Mouse (Mus musculus): Measurements from ENCODE around the gene Tspoap1.

The Tspoap1 gene

GRCm38 (mm10) chr11:87760301-87761081 lies at the start of gene Tspoap1:
Gene Tspoap1, plus strand, starts transcription at chr11:87760541.
- DNase-seq (ENCODE audit: low read depth): peak; percentile 63

GRCm38 (mm10) chr11:87712188-87712587 lies 48.2 kb upstream of the Tspoap1 start:
- no peak for DNase-seq (ENCODE audit: low read depth)

GRCm38 (mm10) chr11:87715999-87716398 lies 44.3 kb upstream of the Tspoap1 start:
- peak; percentile 35 for DNase-seq (ENCODE audit: low read depth)

GRCm38 (mm10) chr11:87719526-87719925 lies 40.8 kb upstream of the Tspoap1 start:
- DNase-seq (ENCODE audit: low read depth): peak; percentile 57

- peak; percentile 85 for DNase-seq (ENCODE audit: low read depth)
These were observed 40.0 kb upstream of the Tspoap1 start for GRCm38 (mm10) chr11:87720324-87720723.

GRCm38 (mm10) chr11:87720839-87721238 lies 39.5 kb upstream of the Tspoap1 start:
- DNase-seq (ENCODE audit: low read depth): peak; percentile 91

GRCm38 (mm10) chr11:87722168-87722567 lies 38.2 kb upstream of the Tspoap1 start:
- DNase-seq (ENCODE audit: low read depth): no peak

- DNase-seq (ENCODE audit: low read depth): no peak
These were observed 37.5 kb upstream of the Tspoap1 start for GRCm38 (mm10) chr11:87722891-87723290.

GRCm38 (mm10) chr11:87725515-87725914 lies 34.8 kb upstream of the Tspoap1 start:
- no peak for DNase-seq (ENCODE audit: low read depth)

- DNase-seq (ENCODE audit: low read depth): peak; percentile 52
These were observed 34.3 kb upstream of the Tspoap1 start for GRCm38 (mm10) chr11:87725964-87726562.

- DNase-seq (ENCODE audit: low read depth): no peak
These were observed 33.3 kb upstream of the Tspoap1 start for GRCm38 (mm10) chr11:87727021-87727420.

- no peak for DNase-seq (ENCODE audit: low read depth)
These were observed 32.9 kb upstream of the Tspoap1 start for GRCm38 (mm10) chr11:87727471-87727870.

GRCm38 (mm10) chr11:87728850-87729592 lies 31.3 kb upstream of the Tspoap1 start:
- no peak for DNase-seq (ENCODE audit: low read depth)

- no peak for DNase-seq (ENCODE audit: low read depth)
These were observed 30.7 kb upstream of the Tspoap1 start for GRCm38 (mm10) chr11:87729593-87730185.

- DNase-seq (ENCODE audit: low read depth): no peak
These were observed 29.6 kb upstream of the Tspoap1 start for GRCm38 (mm10) chr11:87730652-87731310.

- peak; percentile 72 for DNase-seq (ENCODE audit: low read depth)
These were observed 26.0 kb upstream of the Tspoap1 start for GRCm38 (mm10) chr11:87734346-87734745.

GRCm38 (mm10) chr11:87735691-87736090 lies 24.6 kb upstream of the Tspoap1 start:
- peak; percentile 19 for DNase-seq (ENCODE audit: low read depth)

GRCm38 (mm10) chr11:87736647-87737134 lies 23.6 kb upstream of the Tspoap1 start:
- DNase-seq (ENCODE audit: low read depth): no peak

- DNase-seq (ENCODE audit: low read depth): peak; percentile 99
These were observed 23.1 kb upstream of the Tspoap1 start, which contains the start of gene Supt4a for GRCm38 (mm10) chr11:87737175-87737740. Gene Supt4a, plus strand, starts transcription at chr11:87737552.

- peak; percentile 55 for DNase-seq (ENCODE audit: low read depth)
These were observed 16.6 kb upstream of the Tspoap1 start for GRCm38 (mm10) chr11:87743691-87744090.

- peak; percentile 94 for DNase-seq (ENCODE audit: low read depth)
These were observed 15.4 kb upstream of the Tspoap1 start for GRCm38 (mm10) chr11:87744964-87745363.

Data from naive thymus-derived CD4-positive, alpha-beta T cell, adult 2 months (primary cell).